Mouse (Mus musculus) CH12.LX (cell line): ENCODE results near the gene Vps4b. TPM values are rescaled to one million over a fixed set of nuclear protein-coding genes. Genes with fewer than 3 reads are reported as not detected.

Experiments
- DNase-seq: peaks from one replicate; pipeline ENCODE4 v3.0.0-alpha.2; 2013; ENCODE audit errors: extremely low read depth
- H3K27ac ChIP-seq: 2 replicates; pipeline ENCODE4 v1.5.1; 2012; ENCODE audit warnings: low read depth, mild to moderate bottlenecking, control low read depth, moderate library complexity; ENCODE audit not compliant: insufficient read depth
- H3K27me3 ChIP-seq: replicated peaks from 2 replicates; pipeline ENCODE3; 2012; ENCODE audit warnings: inconsistent platforms
- H3K36me3 ChIP-seq, 2 experiments: replicated peaks in 1 of 2; 2 replicates each; pipeline versions ENCODE3 to v1.6.1; 2012; ENCODE audit warnings: inconsistent platforms in 1 of 2, low read length in 1 of 2, mild to moderate bottlenecking in 1 of 2, mixed read lengths in 1 of 2, moderate library complexity in 1 of 2; ENCODE audit not compliant: control insufficient read depth in 1 of 2, insufficient read depth in 1 of 2
- H3K4me1 ChIP-seq, 2 experiments: 2 replicates each; pipeline ENCODE4 v1.6.1; 2012; ENCODE audit warnings: inconsistent platforms in 1 of 2, moderate library complexity in 1 of 2; ENCODE audit not compliant: insufficient read depth in 2 of 2, control insufficient read depth in 1 of 2
- H3K4me2 ChIP-seq: 2 replicates; pipeline ENCODE4 v1.6.1; 2012; ENCODE audit warnings: low read depth, mild to moderate bottlenecking, control low read depth; ENCODE audit not compliant: poor library complexity, insufficient read depth, severe bottlenecking
- H3K4me3 ChIP-seq, 3 experiments: fragments of 150-350 bp in 1 of 3; sonication (generic) in 1 of 3; replicated peaks in 1 of 3; 2 replicates each; pipeline versions ENCODE3 to v1.5.1; 2011 to 2012; ENCODE audit warnings: low read depth in 2 of 3, low read length in 2 of 3, mild to moderate bottlenecking in 2 of 3, moderate library complexity in 2 of 3, control low read depth in 1 of 3, improper control_type of control experiment in 1 of 3, inconsistent platforms in 1 of 3, mixed read lengths in 1 of 3; ENCODE audit not compliant: poor library complexity in 1 of 3
- H3K79me2 ChIP-seq: replicated peaks from 2 replicates; pipeline ENCODE4 v1.6.1; 2012; ENCODE audit warnings: mild to moderate bottlenecking, moderate library complexity; ENCODE audit not compliant: control insufficient read depth, poor library complexity, insufficient read depth, severe bottlenecking; ENCODE audit errors: extremely low read depth
- H3K9ac ChIP-seq: 2 replicates; pipeline ENCODE4 v1.6.1; 2012; ENCODE audit warnings: low read depth, mild to moderate bottlenecking, control low read depth, moderate library complexity; ENCODE audit not compliant: insufficient read depth
- H3K9me3 ChIP-seq: replicated peaks from 2 replicates; pipeline ENCODE3; 2012; ENCODE audit warnings: low read length, inconsistent platforms, mixed read lengths
- CTCF ChIP-seq, 2 experiments: IDR thresholded peaks in 1 of 2; conservative IDR thresholded peaks in 1 of 2; 2 replicates each; pipeline ENCODE4 v1.5.1; 2011 to 2012; ENCODE audit warnings: low read depth in 2 of 2, low read length in 2 of 2, improper control_type of control experiment in 1 of 2, inconsistent platforms in 1 of 2, mild to moderate bottlenecking in 1 of 2, moderate library complexity in 1 of 2
- E2F4 ChIP-seq: IDR thresholded peaks from 2 replicates; pipeline ENCODE4 v1.6.1; 2011; ENCODE audit warnings: low read depth, low read length, improper control_type of control experiment; ENCODE audit not compliant: insufficient replicate concordance
- ELF1 ChIP-seq: IDR thresholded peaks from 2 replicates; pipeline ENCODE4 v1.6.1; 2014; ENCODE audit warnings: low read depth, mild to moderate bottlenecking, inconsistent platforms, low read length, improper control_type of control experiment
- JUN ChIP-seq: IDR thresholded peaks from 2 replicates; pipeline ENCODE4 v1.6.1; 2011; ENCODE audit warnings: low read depth, mild to moderate bottlenecking, low read length, improper control_type of control experiment, moderate library complexity; ENCODE audit not compliant: insufficient read depth
- JUND ChIP-seq: conservative IDR thresholded peaks from 2 replicates; pipeline ENCODE4 v1.6.1; 2011; ENCODE audit warnings: low read depth, low read length, improper control_type of control experiment
- MAFK ChIP-seq: IDR thresholded peaks from 2 replicates; pipeline ENCODE4 v1.6.1; 2011; ENCODE audit warnings: low read length, improper control_type of control experiment; ENCODE audit not compliant: insufficient replicate concordance
- MYC ChIP-seq: IDR thresholded peaks from 2 replicates; pipeline ENCODE4 v1.6.1; 2011; ENCODE audit warnings: low read depth, mild to moderate bottlenecking, improper control_type of control experiment, low read length
- PAX5 ChIP-seq: IDR thresholded peaks from 2 replicates; pipeline ENCODE4 v1.6.1; 2012; ENCODE audit warnings: low read length, inconsistent platforms, mixed read lengths
- POLR2AphosphoS2 ChIP-seq: IDR thresholded peaks from 2 replicates; pipeline ENCODE4 v1.6.1; 2011; ENCODE audit warnings: low read depth, low read length, improper control_type of control experiment
- RAD21 ChIP-seq: IDR thresholded peaks from 2 replicates; pipeline ENCODE4 v1.6.1; 2011; ENCODE audit warnings: low read depth, mild to moderate bottlenecking, low read length, improper control_type of control experiment, moderate library complexity
- SMC3 ChIP-seq: IDR thresholded peaks from 2 replicates; pipeline ENCODE4 v1.6.1; 2011; ENCODE audit warnings: low read depth, low read length, improper control_type of control experiment
- TCF12 ChIP-seq: IDR thresholded peaks from 2 replicates; pipeline ENCODE4 v1.6.1; 2014; ENCODE audit warnings: low read depth, mild to moderate bottlenecking, inconsistent platforms, low read length, improper control_type of control experiment
- UBTF ChIP-seq: IDR thresholded peaks from 2 replicates; pipeline ENCODE4 v1.6.1; 2012; ENCODE audit warnings: low read depth, mild to moderate bottlenecking, inconsistent platforms, low read length, improper control_type of control experiment, moderate library complexity
- USF1 ChIP-seq: IDR thresholded peaks from 2 replicates; pipeline ENCODE4 v1.6.1; 2014; ENCODE audit warnings: low read depth, mild to moderate bottlenecking, inconsistent platforms, low read length, improper control_type of control experiment
- USF2 ChIP-seq: conservative IDR thresholded peaks from 2 replicates; pipeline ENCODE4 v1.6.1; 2011; ENCODE audit warnings: low read depth, low read length, improper control_type of control experiment
- ZMIZ1 ChIP-seq: IDR thresholded peaks from 2 replicates; pipeline ENCODE4 v1.6.1; 2012; ENCODE audit warnings: low read depth, mild to moderate bottlenecking, inconsistent platforms, low read length, improper control_type of control experiment
- ZNF384 ChIP-seq: IDR thresholded peaks from 2 replicates; pipeline ENCODE4 v1.6.1; 2012; ENCODE audit warnings: low read depth, low read length, improper control_type of control experiment, inconsistent platforms
- dilution Hi-C: fragments of 300-500 bp; cut with MboI; formaldehyde crosslinking; loops from 2 replicates; pipeline ENCODE4 v1.14.3; 2020; ENCODE audit warnings: low sequenced_read_pairs; ENCODE audit not compliant: extremely low pct_unique_long_range_greater_than_20kb, extremely low pct_ligation_motif_present
- in situ Hi-C: fragments of 300-500 bp; cut with MboI; formaldehyde crosslinking; loops from 3 replicates; pipeline ENCODE4 v1.14.3; 2019; ENCODE audit warnings: low sequenced_read_pairs, low pct_ligation_motif_present, low pct_unique_long_range_greater_than_20kb, mixed read lengths
- polyA plus RNA-seq: library from polyadenylated mRNA; unstranded; fragments of >175 nt; gene quantifications from 2 replicates; pipeline ENCODE4 v1.2.1, GENCODE M21; 2012; ENCODE audit warnings: low read depth; ENCODE audit not compliant: insufficient read length
- total RNA-seq, 2 experiments: library from RNA; depleted of rRNA; stranded (reverse); fragments of 300-350 nt in 1 of 2; fragments of >200 nt in 1 of 2; gene quantifications; 2 replicates each; pipeline ENCODE4 v1.2.3; 2012 to 2014

Gene Vps4b
- total and polyA plus RNA-seq, 3 experiments: 42.0 to 92.0 (median 51.4) TPM

DNA sequence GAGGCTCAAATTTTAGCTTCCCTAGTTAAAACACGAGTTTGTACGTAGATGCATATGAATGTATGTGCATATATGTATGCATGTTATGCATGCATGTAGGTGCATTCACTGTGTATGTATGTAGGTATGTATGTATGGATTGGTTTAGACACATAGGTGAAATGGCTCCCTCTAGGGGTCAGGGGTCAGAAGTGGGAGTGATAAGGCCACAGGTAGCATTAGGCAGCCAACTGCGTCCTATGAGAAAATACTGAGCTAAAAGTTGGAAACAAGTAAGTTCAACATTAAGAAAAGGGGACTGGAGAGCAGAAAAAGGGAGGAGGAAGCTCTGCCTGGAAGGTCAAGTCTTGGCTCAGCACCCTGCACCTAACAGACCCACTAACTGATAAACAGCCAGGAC lies 58.4 kb downstream of the Vps4b start:
- peak; percentile 44 for DNase-seq
- Histone ChIP-seq H3K4me2 (no peak overlapping the region), H3K9me3 (no peaks in the 10 kb centered on the region), H3K27ac (no peak overlapping the region), H3K79me2 (no peaks in the 10 kb centered on the region), H3K9ac (no peak overlapping the region), H3K4me3 (no peak overlapping the region), H3K27me3 (no peaks in the 10 kb centered on the region), H3K4me1 (no peaks in the 10 kb centered on the region), H3K36me3 (peaks cover 24 to 79% of the 10 kb centered on the region in 2 experiments)
- TF ChIP-seq RAD21 (peak; percentile 58), SMC3 (peak; percentile 65), POLR2AphosphoS2 (no peak), USF2 (no peak), CTCF (conservative IDR thresholded peaks at IDR 0.05 in 1 of 2, IDR thresholded peaks at IDR 0.05 in 1 of 2; ENCODE audit: low read depth in 2 of 2, low read length in 2 of 2) (peak; percentile 73 to 80)
- in situ Hi-C loops (no loop called here), dilution Hi-C loops (no loop called here)

DNA sequence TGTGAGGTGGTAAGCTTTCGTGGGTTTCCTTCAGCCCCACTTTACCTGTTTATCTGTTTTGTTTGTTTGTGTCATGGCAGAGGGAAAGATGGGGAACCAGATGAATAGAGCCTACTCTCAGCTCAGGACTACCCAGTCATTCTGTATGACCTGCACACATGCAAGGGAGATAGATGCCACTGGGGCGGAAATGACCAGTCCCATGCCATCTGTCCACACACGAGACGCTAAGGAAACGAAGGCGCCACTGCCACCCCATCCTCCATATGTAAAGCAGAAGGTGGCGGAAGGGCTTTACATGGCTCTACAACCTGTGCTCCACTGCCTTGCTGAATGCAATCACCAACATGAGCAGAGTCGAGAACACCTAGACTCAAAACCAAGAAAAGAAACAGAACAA lies 60.3 kb downstream of the Vps4b start:
- no peaks in the 10 kb centered on the region for H3K79me2 ChIP-seq
- no peak for DNase-seq
- H3K4me2 ChIP-seq: no peak overlapping the region
- no peaks in the 10 kb centered on the region for H3K9me3 ChIP-seq
- H3K4me1 ChIP-seq: no peaks in the 10 kb centered on the region
- in situ Hi-C loops: no loop called here
- H3K9ac ChIP-seq: no peak overlapping the region
- no peak overlapping the region for H3K4me3 ChIP-seq
- H3K27me3 ChIP-seq: no peaks in the 10 kb centered on the region
- dilution Hi-C loops: no loop called here
- TF ChIP-seq E2F4 (no peak), TCF12 (no peak), USF1 (no peak), JUND (no peak), ZMIZ1 (no peak), ELF1 (no peak), PAX5 (no peak), MYC (no peak), JUN (no peak), USF2 (no peak), RAD21 (no peak), MAFK (no peak), CTCF (conservative IDR thresholded peaks at IDR 0.05 in 1 of 2, IDR thresholded peaks at IDR 0.05 in 1 of 2; ENCODE audit: low read depth in 2 of 2, low read length in 2 of 2) (no peak), POLR2AphosphoS2 (no peak), ZNF384 (no peak), UBTF (no peak)
- H3K27ac ChIP-seq: no peak overlapping the region
- H3K36me3 ChIP-seq: peaks cover 21 to 68% of the 10 kb centered on the region in 2 experiments
